Mouse (Mus musculus) testis, adult 2 months (tissue): ENCODE results near the gene St3gal3.

Experiments
- CTCF ChIP-seq: fragments of 200-500 bp; IDR thresholded peaks from 2 replicates; pipeline ENCODE4 v1.5.1; 2012; ENCODE audit warnings: low read depth, mild to moderate bottlenecking, inconsistent platforms, low read length, moderate library complexity; ENCODE audit not compliant: control insufficient read depth, insufficient read depth, insufficient replicate concordance
- POLR2A ChIP-seq: fragments of 200-500 bp; IDR thresholded peaks from 2 replicates; pipeline ENCODE4 v1.6.1; 2012; ENCODE audit warnings: low read depth, mild to moderate bottlenecking, inconsistent platforms, low read length, moderate library complexity; ENCODE audit not compliant: control insufficient read depth

DNA sequence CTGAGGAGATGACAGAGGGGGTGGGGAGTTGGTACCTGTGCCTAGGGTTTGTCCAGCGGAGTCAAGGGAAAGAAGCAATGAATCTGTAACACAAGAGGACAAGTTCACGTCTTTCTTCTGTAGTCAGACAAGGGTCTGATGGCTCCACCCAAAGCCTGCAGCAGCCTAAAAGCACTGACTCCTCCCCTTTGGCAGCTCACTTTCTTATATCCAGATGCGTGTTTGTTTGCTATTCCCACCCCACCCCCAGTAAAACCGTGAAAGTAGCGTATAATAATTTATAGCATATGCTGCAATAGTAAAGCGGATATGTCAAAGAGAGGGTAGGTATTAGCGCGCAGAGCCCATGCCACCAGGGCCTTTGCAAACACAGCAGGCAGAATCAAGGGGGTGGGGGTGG lies 80.1 kb downstream of the St3gal3 start:
- TF ChIP-seq CTCF (no peak), POLR2A (no peak)
